Mouse (Mus musculus) small intestine, adult 2 months (tissue): Measurements from ENCODE around the gene Stim2.

Experiments
- CTCF ChIP-seq: fragments of 200-500 bp; IDR thresholded peaks from 2 replicates; pipeline ENCODE4 v1.5.1; 2012; ENCODE audit warnings: low read depth, mild to moderate bottlenecking, control low read depth, inconsistent platforms, low read length, moderate library complexity, mixed read lengths; ENCODE audit not compliant: insufficient replicate concordance, insufficient read length; ENCODE audit errors: extremely low read depth
- POLR2A ChIP-seq: fragments of 200-500 bp; IDR thresholded peaks from 2 replicates; pipeline ENCODE4 v1.6.1; 2012; ENCODE audit warnings: low read depth, mild to moderate bottlenecking, control low read depth, inconsistent platforms, low read length, moderate library complexity

DNA sequence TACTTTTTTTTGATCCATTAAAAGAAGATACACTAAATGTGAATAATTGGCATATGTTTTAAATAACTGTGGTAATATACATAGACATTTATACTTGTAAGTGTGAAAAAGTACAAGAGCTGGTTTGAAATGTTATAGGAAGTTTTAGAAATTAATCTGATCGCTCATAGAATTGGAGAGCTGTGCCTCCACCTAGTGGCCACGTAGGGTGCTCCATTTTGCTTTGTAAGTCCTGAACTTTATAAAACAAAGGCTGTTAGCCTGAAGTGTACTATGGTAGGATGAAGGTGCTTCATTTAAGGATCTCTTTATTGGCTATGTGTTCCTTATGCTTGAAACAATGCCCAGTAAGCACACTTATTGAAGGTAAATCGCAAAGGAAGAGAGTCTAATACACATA is 115.0 kb downstream of the Stim2 start:
- TF ChIP-seq POLR2A (no peak), CTCF (no peak)
